Mouse (Mus musculus): Measurements from ENCODE around the gene Gm10717. TPM values are rescaled to one million over a fixed set of nuclear protein-coding genes. Genes with fewer than 3 reads are reported as not detected.
"Not testable (repeated sequence)": the region's sequence is repeated elsewhere in the genome, so short reads cannot be mapped to it uniquely, and the experiment has no call there.

Gm10717 gene
- total RNA-seq, 2 experiments from 2014 or later: not detected

- H3K4me3 ChIP-seq; H3K27ac ChIP-seq; intact Hi-C loops (cut with DNase I): not testable (repeated sequence)
- peak; percentile 37 to 82 for DNase-seq (ENCODE audit: extremely low spot score in 1 of 2, low spot score in 2 of 2)
Measured at GRCm38 (mm10) chr9:3019835-3020727, 5.1 kb upstream of the Gm10717 start.

GRCm38 (mm10) chr9:3022316-3023008 lies 2.8 kb upstream of the Gm10717 start:
- H3K27ac ChIP-seq; intact Hi-C loops (cut with DNase I); H3K4me3 ChIP-seq: not testable (repeated sequence)
- peak; percentile 63 to 80 for DNase-seq (ENCODE audit: extremely low spot score in 1 of 2, low spot score in 2 of 2)

GRCm38 (mm10) chr9:3023312-3023984 lies 1.8 kb upstream of the Gm10717 start, which contains the start of gene Gm10718:
Gene Gm10718 (plus strand): TSS chr9:3023547.
- intact Hi-C loops (cut with DNase I); H3K27ac ChIP-seq; H3K4me3 ChIP-seq: not testable (repeated sequence)
- peak in 1 of 2 experiments; percentile 15 for DNase-seq (ENCODE audit: extremely low spot score in 1 of 2, low spot score in 2 of 2)

GRCm38 (mm10) chr9:3023985-3024648 lies 1.1 kb upstream of the Gm10717 start:
- DNase-seq (ENCODE audit: extremely low spot score in 1 of 2, low spot score in 2 of 2): peak; percentile 72 to 78
- intact Hi-C loops (cut with DNase I); H3K27ac ChIP-seq; H3K4me3 ChIP-seq: not testable (repeated sequence)

- intact Hi-C loops (cut with DNase I); H3K4me3 ChIP-seq: not testable (repeated sequence)
- peak; percentile 70 to 76 for DNase-seq (ENCODE audit: extremely low spot score in 1 of 2, low spot score in 2 of 2)
Measured at GRCm38 (mm10) chr9:3025653-3026052, 436 bp downstream of the Gm10717 start.

GRCm38 (mm10) chr9:3026136-3026535 lies 919 bp downstream of the Gm10717 start:
- H3K27ac ChIP-seq; DNase-seq (ENCODE audit: extremely low spot score in 1 of 2, low spot score in 2 of 2); H3K4me3 ChIP-seq; intact Hi-C loops (cut with DNase I): not testable (repeated sequence)

More at GRCm38 (mm10) chr9:3025653-3026052, 436 bp downstream of the Gm10717 start:
- H3K27ac ChIP-seq: not testable (repeated sequence)

GRCm38 (mm10) chr9:3026741-3027140 lies 1.5 kb downstream of the Gm10717 start:
- intact Hi-C loops (cut with DNase I); H3K4me3 ChIP-seq; DNase-seq (ENCODE audit: extremely low spot score in 1 of 2, low spot score in 2 of 2); H3K27ac ChIP-seq: not testable (repeated sequence)

GRCm38 (mm10) chr9:3027200-3027599 lies 2.0 kb downstream of the Gm10717 start:
- intact Hi-C loops (cut with DNase I); DNase-seq (ENCODE audit: extremely low spot score in 1 of 2, low spot score in 2 of 2); H3K4me3 ChIP-seq; H3K27ac ChIP-seq: not testable (repeated sequence)

GRCm38 (mm10) chr9:3029276-3030000 lies 4.2 kb downstream of the Gm10717 start:
- H3K4me3 ChIP-seq; intact Hi-C loops (cut with DNase I); H3K27ac ChIP-seq: not testable (repeated sequence)
- peak in 1 of 2 experiments; percentile 33 for DNase-seq (ENCODE audit: extremely low spot score in 1 of 2, low spot score in 2 of 2)

- H3K4me3 ChIP-seq; DNase-seq (ENCODE audit: extremely low spot score in 1 of 2, low spot score in 2 of 2); intact Hi-C loops (cut with DNase I); H3K27ac ChIP-seq: not testable (repeated sequence)
Measured at GRCm38 (mm10) chr9:3030677-3031318, 5.6 kb downstream of the Gm10717 start.

GRCm38 (mm10) chr9:3034299-3034698 lies 9.1 kb downstream of the Gm10717 start, which contains the start of gene Gm17535:
Gene Gm17535 (plus strand): TSS chr9:3034599.
- DNase-seq (ENCODE audit: extremely low spot score in 1 of 2, low spot score in 2 of 2); H3K4me3 ChIP-seq; intact Hi-C loops (cut with DNase I); H3K27ac ChIP-seq: not testable (repeated sequence)

GRCm38 (mm10) chr9:3036577-3036976 lies 11.4 kb downstream of the Gm10717 start, which contains the start of gene Gm10715:
Gene Gm10715 (plus strand): TSS chr9:3036877.
- DNase-seq (ENCODE audit: extremely low spot score in 1 of 2, low spot score in 2 of 2); intact Hi-C loops (cut with DNase I); H3K4me3 ChIP-seq: not testable (repeated sequence)

GRCm38 (mm10) chr9:3038161-3038560 lies 12.9 kb downstream of the Gm10717 start:
- intact Hi-C loops (cut with DNase I); H3K4me3 ChIP-seq; H3K27ac ChIP-seq; DNase-seq (ENCODE audit: extremely low spot score in 1 of 2, low spot score in 2 of 2): not testable (repeated sequence)

More at GRCm38 (mm10) chr9:3036577-3036976, 11.4 kb downstream of the Gm10717 start, which contains the start of gene Gm10715:
- not testable (repeated sequence) for H3K27ac ChIP-seq

Data from left cerebral cortex, adult 2 months (tissue).